Mouse (Mus musculus): ENCODE data around the gene Retreg2.
A peak's percentile ranks its signal among the peaks of the same experiment; 100 is the strongest.

Retreg2 gene

DNA sequence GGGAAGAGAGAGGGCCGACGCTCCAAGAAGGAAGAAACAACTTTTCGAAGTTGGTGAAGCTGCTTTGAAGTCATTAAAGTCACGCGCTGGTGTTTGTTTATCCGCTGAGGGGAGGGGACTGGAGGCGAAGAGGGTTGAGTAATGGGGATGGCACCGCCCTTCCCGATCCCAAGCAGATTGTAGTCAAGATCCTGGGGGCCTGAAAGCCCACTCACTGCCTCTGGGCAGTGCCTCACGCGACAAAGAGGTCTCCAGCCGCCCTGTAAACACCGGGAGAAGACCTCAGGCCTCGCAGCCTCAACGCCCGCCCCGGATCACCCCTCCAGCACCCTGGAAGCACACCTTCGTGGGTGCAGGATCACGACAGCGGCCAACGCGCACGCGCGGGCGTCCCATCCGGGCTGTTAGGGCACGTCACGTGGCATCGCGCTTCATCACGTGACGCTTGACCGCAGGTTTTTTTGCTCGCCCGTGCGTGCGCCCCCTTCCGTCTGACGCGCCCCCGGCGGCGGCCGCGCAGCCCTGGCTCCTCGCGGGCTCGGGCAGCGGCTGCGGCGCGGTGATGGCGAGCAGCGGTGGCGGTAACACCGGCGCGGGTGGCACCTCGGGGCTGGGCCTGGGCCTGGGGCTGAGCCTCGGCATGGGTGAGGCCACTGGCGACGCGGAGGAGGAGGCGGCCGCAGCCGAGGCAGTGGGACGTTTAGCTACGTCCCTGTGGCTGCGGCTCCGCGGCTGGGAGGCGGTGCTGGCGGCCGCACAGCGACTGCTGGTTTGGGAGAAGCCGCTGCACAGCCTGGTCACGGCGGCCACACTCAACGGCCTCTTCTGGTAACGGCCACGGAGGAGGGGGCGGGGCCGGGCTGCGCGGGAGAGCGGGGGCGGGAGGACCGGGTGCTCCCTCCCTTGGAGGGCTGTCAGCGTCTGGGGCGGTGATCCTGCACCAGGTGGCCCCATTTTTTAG, at the start of gene Retreg2, which contains the start of gene Cnppd1:
TSS of gene Retreg2 (plus strand) at position 478 of the 961 bp plus-strand sequence.
TSS of gene Cnppd1 (minus strand) at position 411 of the 961 bp plus-strand sequence.
- DNase-seq (ENCODE audit: inconsistent age in 2 of 2, low spot score in 1 of 2), result peak; percentile 97 to 99

DNA sequence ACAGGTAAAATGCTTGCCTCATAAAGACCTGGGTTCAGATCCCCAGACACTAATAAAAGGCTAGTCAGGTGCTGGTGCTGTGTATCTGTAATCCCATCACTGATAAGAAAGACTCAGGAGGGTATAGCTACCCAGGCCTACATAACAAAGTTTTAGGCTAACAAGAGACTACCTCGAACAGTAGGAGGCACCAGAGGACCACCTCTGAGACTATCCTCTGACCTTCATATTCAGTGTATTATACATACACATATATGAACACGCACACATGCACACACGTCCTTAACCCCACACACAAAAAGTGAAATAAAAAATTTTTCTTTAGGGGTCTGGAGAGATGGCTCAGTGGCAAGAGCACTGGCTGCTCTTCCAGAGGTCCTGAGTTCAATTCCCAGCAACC, 20.4 kb upstream of the Retreg2 start:
- DNase-seq (ENCODE audit: inconsistent age in 2 of 2, low spot score in 1 of 2), result no peak

DNA sequence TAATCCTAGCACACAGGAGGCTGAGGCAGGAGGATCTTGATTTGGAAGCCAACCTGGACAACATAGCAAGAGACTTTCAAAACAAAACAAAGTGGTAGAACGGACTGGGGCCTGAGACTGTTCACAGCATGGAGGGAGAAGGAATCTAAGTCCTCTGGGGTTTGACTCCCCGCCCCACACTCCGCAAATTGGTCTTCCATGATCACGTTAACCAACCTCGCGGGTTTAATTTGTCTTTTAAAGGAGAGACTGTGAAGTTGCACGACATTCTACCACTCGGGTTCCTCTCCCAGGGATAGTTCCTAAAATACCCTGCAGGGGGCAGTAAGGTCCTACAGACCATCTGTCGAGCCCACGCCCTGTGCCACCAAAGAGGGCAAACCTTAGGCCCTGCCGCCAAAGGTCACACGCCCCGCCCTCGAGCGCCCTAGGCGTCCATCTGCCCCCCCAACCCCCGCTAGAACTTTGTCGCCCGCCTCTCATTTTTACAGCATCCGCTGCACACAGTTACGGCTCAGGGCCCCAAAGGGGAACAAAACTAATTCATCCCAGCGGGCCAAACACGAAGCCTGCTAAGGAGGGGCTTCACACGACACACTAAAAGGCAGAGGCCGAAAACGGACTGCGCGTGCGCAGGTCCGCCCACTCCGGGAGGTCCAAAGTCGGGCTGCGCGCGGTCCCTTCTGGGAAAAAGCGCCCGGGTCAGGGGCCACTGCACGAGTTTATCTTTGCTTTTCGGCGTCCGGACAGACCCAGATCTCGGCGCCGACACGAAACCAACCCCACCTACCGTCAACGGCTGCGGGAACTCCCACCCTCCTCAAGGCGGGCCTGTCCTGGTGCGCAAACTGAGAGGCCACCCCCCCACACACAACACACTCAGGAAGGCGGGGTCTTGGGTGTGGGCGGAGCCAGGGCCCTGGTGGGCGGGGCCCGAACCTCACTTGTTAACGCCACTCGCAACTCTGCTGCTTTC, 17.9 kb upstream of the Retreg2 start, which contains the start of gene Nhej1:
TSS of gene Nhej1 (minus strand) at position 855 of the 976 bp plus-strand sequence.
- DNase-seq (ENCODE audit: inconsistent age in 2 of 2, low spot score in 1 of 2), result peak; percentile 95 to 99

DNA sequence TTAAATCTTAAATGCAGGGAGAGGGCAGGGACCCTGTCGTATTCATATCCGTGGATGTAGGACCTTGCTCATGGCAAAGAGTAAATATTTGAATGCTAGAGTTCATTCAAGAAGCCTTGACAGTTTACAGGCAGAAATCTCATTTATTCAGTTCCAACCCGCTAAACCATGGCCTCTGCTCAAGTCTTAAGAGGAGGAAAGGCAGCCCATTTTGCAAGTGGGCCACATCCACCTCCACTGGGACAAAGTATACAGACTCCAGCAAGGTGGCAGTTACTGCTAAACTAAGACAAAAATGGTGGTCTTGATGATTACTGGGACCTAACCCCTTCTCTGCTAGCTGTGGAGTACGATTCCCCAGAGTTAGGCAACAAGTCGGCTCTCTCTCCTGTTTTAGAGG, 17.2 kb upstream of the Retreg2 start:
- DNase-seq (ENCODE audit: inconsistent age in 2 of 2, low spot score in 1 of 2), result no peak

DNA sequence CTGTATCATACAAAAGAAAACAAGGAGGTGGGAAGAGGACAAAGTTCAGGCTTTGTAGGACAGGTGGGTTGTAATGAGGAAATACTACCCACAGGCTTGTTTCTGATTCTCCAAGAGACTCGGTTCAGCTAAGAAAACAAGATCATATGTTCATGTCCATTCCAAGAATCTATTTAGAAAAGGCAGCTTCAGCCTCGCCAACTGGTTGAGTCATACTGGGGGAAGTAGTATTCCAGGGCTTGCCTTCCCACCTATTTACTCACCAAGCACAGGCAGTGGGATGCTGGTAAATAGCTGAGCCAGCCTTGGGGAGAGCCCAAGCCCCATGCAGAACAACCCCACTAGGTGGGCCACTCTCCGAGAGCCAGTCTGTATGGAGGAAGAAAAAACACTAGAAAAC, 13.9 kb upstream of the Retreg2 start:
- no peak for DNase-seq (ENCODE audit: inconsistent age in 2 of 2, low spot score in 1 of 2)

DNA sequence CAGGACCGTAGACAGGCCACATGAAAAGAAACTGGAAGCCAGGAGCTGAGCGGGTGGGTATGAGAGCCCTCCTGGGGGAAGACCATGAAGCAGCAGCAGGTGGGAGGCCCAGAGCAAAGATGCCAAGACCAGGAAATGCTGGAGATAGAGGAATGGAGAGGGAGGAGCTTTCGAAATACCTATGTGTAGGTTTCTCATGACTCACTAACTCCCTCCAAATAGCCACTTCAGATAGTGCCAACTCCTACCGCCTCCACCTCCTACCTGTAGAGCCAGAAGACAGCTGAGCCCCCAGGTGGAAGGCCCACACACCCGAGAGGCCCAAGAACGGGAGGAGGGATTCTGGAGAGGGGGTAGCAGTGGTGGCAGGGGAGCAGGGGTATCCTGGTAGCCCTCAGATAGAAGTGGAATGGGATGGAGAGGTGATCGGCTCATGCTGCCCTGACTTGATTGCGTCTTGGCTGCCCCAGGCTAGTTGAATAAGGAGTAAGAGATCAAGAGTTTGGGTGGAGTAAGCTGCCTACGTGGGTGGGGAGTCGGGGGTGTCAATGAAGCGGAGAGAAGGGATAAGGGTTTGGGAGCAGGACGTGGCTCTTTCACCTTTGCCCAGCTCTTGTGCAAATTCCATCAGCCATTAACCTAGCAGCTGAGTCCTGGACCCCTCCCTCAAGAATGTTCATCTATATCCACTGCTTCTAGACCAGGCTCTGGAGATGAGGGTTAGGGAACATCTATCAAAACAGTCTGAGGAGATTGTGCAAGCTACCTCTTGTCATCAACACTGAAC, 9.0 kb upstream of the Retreg2 start, which contains the start of gene Slc23a3:
TSS of gene Slc23a3 (minus strand) at position 470 of the 787 bp plus-strand sequence.
- DNase-seq (ENCODE audit: inconsistent age in 2 of 2, low spot score in 1 of 2), result no peak

DNA sequence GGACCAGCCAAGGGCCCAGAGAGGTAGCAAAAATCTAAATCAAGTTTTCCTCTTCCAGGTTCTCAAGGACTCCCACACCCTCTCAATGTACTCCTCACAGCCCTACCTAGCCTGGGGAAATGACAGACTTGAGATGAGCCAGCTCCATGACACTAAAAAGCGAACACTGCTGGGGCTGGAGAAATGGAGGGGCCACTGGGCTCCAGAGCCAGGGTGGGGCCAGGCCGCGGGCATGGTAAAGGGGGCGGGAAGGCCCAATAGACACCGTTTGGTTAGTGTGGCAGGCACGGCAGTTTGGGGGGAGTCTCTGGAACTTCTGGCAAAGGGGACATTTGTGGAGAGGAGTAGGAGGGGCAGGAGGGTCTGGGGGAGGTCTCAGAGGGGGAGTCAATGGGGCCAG, 6.3 kb upstream of the Retreg2 start:
- DNase-seq (ENCODE audit: inconsistent age in 2 of 2, low spot score in 1 of 2), result no peak

DNA sequence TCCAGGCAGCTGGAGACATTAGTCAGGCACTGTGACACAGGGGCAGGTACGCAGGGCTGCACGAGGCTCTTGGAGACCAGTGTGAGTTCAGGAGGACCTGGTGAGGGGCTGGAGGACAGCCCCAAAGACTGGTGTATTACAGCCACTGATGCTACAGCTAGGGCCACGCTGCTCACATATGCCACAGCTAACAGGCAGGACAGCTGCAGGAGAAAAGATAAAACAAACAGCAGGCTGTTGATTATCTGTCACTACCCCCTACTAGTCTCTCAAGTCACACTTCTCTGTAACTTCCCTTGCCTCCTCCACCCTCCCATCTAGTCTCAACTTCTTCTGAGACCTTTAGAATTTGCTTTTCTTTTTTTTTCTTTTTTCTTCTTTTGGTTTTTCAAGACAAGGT, 5.8 kb upstream of the Retreg2 start:
- DNase-seq (ENCODE audit: inconsistent age in 2 of 2, low spot score in 1 of 2), result no peak

DNA sequence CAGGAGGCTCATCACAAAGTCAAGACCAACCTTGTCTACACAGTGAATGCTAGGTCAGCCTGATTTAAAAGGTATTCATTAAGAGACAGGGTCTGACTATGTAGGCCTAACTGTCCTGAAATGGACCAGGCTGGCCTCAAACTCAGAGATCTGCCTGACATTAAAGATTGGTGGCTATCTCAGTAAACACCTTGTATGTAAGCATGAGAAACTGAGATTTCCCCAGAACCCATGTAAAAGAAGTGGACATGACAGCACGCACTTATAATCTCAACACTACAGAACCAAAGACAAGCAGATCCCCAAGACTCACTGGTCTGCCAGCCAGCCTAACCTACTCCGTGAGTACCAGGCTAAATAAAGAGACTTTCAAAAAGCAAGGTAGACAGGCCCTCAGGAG, 4.1 kb upstream of the Retreg2 start:
- DNase-seq (ENCODE audit: inconsistent age in 2 of 2, low spot score in 1 of 2), result no peak

DNA sequence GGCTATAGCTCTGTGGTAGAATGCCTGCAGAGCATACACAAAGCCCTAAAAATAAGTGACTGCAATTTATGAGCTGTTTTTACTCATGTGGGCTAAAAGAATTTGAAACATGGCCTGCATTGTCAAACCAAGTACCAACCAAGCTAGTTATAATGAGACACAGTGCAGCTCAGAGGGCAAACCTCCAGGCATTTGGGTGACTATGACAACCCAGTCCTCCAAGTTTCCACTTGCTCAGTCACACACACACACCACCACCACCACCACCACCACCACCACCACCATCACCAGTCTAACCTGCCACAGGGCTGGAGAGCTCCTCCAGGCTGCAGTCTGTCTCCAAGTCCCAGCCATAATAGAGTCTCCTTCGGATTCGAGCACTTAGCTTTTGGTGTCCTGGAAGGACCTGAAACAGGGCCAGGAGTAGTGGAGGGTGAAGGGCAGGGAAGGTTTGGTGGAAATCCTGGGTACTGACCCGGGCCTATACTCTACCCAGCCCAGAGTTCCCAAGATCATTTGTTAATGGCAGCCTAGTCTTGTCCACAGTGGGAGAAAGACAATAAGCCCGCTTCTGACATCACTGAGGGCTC, 1.9 kb upstream of the Retreg2 start:
- no peak for DNase-seq (ENCODE audit: inconsistent age in 2 of 2, low spot score in 1 of 2)

DNA sequence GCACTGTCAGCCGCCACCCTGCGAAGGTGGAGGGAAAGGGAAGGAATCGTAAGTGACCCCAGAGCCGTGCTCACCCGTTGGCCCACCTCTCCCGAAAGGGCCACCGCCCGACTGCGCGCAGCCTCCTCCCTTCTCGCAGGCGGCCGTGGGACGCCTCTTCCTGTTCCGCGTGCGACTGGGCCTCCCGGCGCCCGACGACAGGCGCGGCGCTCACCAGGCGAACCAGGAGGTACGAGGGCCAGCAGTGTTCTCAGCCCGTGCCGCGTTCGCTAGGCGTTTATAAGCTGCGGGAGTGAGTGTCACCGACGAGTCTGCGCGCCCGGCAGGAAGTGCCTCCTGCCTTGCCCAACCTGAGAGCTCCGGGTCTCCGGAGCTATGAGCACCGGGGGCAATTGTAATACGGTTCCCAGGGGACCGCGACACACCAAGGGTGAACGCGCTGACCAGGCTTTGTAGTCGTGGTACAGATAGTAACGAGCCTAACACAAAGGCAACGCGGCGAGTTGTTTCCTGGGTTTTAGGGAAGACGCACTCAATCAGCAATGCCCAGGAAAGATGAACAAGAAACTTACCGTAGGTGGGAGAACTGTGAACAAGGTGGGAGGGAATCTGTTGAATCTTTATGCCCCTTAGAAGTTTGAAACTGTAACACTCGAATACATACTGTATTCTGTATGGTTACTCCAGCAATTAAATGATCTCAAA, 940 bp upstream of the Retreg2 start:
- DNase-seq (ENCODE audit: inconsistent age in 2 of 2, low spot score in 1 of 2), result peak; percentile 80 to 93

DNA sequence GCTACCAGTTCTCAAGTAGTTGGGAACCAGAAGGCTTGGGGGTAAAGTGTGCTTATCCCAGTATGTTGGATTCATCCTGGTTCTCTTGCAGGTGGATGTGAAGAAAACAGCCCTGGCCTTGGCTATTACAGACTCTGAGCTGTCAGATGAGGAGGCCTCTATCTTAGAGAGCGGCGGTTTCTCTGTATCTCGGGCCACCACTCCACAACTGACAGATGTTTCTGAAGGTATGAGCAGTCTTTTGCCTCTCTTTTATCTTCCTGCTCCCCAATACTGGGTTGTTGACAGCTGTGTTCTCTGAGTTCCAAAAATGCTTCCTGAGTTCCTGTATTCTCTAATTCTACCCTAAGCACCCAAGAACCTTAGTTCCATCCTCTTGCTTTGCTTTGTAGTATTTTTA, 3.0 kb downstream of the Retreg2 start:
- no peak for DNase-seq (ENCODE audit: inconsistent age in 2 of 2, low spot score in 1 of 2)

DNA sequence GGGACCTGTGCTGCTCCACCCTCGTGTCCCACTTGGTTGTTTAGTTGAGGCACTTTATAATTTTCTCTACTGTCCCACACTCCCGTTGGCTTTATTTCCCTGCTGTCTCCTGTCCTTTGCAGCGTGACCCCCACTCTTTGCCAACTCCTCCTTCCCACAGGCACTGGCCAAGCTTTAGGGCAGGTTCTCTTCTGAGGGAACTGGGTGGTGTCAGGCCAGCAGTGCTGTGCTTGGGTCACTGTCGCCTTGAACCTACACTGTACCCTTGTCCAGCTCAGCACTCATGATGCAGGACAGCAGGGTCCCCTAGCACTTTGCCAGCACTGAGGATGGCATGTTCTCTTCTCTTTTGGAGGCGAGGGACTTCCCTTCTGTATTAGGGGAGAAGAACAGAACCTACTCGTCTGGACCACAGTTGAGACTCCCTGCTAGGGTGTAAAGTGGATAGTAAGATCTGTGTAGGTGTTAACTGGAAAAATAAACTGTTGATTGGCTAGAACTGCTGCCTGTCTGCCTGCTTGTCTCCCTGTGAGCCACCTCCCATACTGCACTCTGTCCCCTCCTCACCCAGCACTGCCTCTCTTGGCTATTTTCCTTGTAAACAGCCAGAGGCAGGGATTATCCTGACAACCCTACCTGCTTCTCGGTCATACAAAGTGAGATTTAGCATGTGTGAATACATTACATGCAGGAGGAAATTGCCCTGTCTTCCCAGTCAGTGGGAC, 5.0 kb downstream of the Retreg2 start:
- DNase-seq (ENCODE audit: inconsistent age in 2 of 2, low spot score in 1 of 2), result no peak

DNA sequence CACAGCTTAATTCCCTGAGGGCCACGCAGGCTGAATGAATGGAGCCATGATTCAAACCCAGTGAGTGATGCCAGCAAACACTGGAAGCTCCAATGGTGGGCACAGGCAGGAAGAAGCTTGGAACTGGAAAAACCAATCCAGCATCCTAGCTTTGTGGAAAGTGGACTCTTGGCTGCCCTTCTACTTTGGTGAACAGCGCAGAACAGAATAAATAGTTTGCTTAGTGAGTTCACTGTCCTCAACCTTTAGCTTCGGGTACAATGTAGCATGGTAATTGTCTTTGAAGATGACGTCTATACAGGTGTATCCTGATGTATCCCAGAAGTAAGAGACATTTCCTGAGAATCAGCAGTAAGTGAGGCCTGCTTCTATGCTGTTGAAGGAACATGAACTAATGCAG, 6.1 kb downstream of the Retreg2 start:
- no peak for DNase-seq (ENCODE audit: inconsistent age in 2 of 2, low spot score in 1 of 2)

DNA sequence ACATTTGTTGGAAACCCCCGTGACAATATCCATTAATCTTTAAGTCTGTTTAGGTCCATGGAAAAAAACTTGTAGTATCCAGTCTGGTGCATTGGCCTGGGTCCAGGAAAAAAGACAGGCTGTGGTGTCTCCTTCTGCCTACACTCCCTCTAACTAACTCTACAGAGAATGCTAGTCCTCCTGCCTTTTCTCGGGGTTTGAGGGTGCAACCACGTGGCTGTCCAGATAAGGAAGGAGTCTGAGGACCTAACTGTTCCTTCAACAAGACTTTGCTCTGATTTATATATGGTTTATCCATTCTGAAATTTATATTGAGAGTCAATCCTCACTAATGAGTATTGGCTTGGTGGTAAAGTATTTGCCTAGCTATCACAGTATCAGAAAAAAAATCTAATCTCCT, 13.3 kb downstream of the Retreg2 start:
- DNase-seq (ENCODE audit: inconsistent age in 2 of 2, low spot score in 1 of 2), result no peak

DNA sequence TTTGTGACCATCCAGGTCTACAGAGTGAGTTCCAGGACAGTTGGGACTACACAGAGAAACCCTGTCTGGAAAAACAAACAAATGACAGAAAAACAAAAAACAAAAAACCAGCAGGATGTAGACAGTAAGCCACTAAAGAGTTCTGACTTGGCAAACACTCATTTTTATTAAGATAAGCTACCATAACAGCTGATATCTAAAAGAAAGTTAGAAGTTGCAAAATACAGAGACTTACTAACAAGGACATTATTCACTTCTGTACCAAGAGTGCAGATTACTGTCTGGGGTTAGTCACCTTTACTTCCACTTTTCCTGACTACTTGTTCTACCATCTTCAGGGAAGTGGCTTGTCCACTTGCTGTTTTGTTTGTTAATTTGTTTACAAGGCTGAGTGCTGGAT, 16.4 kb downstream of the Retreg2 start:
- no peak for DNase-seq (ENCODE audit: inconsistent age in 2 of 2, low spot score in 1 of 2)

DNA sequence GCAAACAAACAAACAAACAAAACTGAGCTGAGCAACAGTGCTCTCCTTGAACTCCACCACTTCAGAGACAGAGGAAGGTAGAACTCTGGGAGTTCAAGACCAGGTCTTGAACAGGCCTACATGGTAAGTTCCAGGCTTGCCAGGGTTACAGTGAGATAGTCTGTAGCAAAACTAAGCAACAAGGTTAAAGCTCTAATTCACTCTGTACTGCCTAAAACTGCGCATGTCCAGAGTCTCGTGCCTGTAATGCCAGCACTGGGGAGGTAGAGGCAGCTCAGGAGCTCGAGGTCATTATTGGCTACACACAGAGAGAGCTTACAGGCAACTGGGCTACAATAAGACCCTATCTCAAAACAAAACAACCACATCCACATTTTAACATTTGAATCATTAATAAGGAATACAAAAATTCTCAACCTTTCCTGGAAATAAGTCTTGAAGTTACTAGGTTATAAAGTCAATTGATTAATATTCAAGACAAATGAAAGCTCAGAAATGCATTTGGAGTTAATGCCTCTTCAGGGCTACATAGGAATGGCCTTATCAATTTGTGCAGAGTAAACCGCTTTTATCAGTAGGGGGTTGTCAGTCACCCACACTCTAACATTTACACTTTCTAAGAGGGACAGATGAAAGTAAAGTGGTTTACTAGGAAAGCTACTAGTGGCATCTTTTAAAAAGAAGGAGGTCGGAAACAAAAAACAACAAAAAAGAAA, 17.1 kb downstream of the Retreg2 start:
- DNase-seq (ENCODE audit: inconsistent age in 2 of 2, low spot score in 1 of 2), result no peak

DNA sequence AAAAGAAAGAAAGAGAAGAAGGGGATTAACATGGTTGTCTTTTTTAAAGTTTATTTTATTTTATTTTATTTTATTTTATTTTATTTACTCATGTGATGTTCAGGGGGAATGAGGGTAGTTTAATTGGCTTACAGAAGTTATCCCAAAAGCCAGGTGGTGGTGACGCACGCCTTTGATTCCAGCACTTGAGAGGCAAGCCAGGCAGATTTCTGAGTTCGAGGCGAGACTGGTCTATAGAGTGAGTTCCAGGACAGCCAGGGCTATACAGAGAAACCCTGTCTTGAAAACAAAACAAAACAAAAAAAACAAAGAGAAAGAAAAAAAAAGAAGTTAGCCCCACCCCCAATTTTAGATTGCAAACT, 17.7 kb downstream of the Retreg2 start:
- DNase-seq (ENCODE audit: inconsistent age in 2 of 2, low spot score in 1 of 2), result no peak
